Mouse (Mus musculus): ENCODE results near the gene Rapsn. TPM values are rescaled to one million over a fixed set of nuclear protein-coding genes. Genes with fewer than 3 reads are reported as not detected.

Gene Rapsn
- total RNA-seq, 2 experiments from 2014 or later = 0.22 to 0.61 TPM

DNA sequence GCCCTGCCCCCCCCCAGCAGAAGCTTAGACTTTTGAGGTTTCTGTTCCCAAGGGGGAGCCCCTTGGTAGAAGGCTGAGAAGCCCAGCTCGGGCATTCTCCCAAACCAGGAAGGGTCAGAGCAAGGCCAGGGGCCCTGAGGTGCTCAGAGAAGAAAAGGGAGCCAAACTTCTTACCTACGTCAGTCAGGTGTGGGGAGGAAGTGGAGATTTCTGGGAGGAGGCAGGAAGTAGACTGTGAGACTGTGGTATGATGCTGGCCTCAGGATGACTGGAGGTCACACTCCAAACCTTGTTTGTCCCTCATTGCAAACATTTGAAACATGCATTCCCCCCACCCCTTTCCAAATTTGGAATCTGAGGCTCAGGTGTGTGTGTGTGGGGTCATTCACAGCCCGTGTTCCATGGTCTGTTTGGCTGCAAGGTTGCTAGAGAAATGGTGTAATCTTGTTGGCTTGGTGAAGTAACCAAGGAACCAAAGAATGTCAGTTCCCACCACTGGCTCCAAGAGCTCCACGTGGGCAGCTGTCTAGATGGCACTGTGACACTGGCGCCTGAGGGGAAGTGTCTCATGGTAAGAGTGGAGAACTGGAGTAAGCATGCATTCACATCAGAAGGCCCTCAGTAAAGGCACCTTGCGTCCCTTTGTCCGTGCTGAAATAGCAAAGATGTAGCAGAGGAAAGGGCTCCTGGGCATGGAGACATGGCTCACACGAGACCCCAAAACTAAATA lies 45.5 kb downstream of the Rapsn start:
- no peak for DNase-seq

DNA sequence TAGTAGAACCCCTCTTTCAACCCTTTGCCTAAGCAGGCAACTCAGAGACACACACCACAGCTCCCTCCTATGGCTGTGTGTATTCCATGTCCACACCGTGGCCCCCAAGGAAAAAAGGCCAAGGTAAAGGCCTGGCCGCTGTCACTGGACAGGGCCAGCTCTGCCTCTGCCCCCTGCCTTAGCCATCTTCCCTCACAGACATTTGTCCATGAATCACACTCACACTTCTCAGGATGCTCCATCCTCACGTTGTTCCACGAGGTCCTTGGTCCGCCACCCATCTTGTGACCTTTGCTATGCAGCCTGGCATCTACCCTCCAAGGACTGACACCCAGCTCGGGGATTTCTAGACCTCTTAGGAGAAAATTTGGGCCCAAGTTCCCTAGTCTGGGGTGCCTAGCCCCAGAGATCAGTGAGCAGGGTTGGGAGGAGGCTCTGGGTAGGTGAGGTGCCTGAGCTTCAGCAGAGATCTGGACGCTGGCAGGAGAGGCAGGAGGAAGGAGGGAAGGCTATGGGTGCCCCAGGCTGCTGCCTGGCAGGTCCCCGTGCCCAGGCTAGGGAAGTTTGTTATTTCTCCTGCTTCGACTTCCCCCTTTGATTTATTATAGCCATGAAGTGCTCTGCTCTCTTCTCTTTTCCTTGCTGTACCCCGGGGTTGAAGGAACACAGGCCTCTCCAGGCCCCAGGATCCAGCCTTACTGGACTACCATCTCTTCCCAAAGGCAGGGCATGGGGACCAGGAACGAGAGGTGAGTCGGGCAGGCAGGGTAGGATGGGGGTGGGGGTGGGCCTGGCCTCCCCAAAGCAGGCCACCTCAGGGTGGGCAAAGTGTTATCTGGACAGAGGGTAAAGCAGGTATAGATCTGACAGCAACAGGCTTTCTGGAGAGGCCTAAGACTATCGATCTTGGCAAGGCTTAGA lies 46.6 kb downstream of the Rapsn start, which contains the start of gene Spi1:
TSS of gene Spi1 (plus strand) at position 616 of the 921 bp plus-strand sequence.
- DNase-seq = no peak

DNA sequence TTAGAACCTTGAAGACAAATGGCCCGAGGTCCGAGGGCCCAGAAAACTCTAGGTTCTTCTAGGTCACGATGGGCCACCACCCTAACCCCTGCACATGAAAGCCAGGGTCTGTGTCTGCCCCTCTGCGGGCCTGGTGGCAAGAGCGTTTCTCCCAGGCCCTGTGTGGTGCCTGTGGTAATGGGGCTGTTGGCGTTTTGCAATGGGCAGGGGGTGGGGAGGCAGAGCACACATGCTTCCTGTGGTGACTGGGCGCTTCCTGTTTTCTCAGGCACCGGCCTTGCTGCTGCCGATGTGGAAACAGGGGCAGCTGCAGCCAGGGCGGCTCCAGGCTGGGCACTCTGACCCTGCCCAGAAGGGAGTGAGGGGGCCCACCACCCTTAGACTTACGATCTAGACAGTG lies 47.4 kb downstream of the Rapsn start:
- no peak for DNase-seq

DNA sequence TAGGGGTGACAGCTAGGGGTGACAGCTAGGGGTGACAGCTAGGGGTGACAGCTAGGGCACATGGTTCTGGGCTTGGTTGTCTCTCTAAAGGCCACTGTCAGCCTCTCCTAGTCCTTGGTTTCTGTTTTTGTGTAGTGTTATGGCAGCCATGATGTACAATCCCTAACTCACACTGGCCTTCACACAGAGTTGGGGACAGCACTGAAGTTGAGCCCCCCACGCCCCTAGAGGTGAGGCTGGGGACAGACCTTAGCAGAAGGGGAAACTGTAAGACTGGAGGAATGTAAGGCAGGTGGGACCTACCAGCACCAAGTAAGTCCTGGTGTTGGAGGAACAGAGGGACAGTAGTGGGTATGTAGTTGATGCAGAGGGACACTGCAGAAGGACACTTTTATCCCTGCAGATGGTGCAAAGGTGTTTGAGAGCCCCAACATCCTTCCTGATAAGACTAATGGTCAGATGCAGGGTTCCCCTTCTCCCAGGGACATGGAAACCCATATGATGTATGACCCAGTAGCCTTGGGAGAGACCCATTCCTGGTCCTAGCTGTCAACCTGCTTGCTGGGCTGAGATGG lies 48.0 kb downstream of the Rapsn start:
- no peak for DNase-seq

DNA sequence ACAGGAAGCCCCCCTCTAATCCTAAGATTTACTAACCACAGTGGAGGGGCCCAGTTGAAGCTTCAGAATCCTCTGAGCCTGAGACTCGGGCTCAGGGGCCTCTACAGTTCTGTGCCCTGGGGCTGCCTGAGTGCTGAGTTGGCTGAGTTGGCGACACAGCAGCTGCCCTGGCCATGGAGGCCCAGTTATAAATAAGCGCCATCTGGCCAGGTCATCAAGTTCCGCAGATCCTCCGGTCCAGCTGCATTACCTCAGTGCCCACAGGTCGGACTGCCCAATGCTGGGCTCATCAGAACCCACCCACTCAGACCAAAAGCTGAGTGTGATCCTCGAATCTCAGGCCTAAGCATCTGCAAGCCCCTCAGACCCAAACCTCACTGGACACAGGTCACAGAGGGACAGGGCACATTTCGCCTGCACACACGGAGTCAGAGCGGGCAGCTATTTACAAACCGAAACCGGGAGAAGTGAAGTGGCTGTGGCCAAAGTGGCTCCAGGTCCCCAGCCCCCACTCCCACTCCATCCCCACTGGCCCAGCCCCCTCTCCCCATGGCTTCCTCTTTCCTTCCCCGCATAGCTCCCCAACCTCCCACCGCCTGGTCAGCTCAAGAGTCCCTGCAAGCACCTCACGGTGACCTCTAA lies 48.9 kb downstream of the Rapsn start:
- DNase-seq = no peak

DNA sequence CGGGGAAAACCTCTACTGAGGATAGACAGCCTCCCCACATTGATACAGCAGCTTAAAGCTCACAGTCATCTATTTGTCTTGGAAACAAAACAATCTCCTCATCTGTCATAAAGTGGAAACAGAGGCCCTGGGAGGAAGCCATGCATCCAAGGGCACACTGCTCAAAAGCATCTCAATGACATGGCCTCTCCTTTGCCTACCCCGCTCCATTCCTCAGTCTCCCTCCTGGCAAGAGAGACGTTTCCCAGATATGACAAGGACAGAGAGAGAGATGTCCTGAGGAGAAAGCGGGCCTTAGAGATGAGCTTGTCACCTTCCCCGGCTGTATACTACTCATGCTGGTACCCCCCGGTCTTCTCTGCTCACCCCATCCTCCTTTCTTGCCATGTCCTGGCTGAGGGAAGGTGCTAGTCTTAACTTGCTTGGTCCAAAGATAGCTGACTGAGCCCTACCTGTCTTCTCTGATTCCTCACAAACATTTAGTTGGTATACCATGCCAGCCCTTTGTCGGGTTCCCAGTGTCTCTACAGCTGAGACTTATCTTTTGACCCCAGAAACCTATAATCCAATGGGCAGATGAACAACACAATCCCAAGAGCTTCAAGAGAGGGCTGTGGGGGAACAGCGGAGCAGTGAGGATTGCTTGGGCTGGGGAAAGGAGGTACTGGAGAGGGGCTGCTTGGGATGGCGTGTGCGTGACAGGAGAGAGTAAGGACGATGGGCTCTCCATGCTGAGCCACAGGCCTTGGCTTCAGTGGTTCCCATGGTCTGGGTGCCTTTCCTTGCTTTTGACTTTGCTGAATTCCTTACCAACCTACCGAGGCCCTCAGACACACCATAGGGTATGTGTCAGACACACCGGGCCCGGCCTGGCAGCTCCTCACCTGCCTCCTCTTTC lies 50.3 kb downstream of the Rapsn start:
- no peak for DNase-seq

DNA sequence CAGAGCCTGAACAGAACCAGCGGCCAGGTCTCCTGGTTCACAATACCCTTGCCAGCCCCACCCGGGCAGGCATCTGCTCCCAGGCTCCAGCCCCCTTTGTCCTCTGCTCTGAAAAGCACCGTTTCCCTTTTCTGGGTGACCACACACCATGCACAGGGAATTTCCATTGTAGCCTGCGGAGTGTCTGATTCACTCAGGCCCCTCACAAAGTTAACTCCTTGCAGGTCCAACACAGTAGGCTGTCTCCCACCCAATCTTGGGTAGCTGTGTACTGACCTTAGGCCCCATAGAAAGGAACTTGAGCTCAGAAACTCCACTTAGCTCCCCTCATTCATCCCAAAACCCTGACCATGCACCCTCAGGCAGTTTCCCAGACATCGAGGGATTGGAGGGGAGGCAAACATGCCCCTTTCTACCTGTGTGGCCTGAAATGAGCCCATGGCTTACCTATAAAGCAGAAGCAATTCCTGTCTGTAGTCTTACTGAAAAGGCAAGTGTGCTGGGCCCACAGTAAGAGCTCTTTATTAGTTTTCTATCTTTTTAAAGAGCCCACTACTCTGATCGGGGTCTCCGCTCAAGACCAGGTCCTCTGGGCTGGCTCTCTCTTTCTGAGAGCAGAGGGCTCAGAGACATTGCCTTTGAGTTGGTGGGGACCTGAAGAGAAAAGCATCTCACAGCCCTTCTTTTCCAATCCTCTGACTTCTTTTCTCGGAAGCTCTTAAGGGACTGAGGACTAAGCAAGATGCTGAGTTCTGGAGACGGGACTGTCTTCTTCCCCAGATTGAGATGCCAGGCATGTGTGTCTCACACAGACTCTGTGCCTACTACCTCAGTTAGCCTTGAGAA lies 51.2 kb downstream of the Rapsn start:
- no peak for DNase-seq

DNA sequence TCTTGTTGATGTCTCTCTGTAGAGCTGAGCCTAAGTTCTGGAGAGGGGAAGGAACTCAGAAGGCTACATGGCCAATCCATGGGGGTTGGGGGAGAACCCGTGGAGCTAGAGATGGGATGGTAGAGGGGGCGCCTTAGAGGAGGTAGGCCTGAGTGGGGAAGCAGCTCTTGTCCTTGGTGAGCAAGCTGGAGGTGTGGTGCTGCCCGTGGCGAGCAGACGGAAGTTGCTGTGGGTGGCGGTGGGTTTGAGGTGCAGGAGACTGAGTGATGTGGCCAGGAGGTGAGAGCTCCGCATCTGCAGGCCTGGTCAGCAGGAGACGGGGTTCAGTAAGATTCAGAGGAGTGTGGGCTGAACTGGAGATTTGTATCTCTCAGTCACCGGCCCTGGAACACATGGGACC lies 52.0 kb downstream of the Rapsn start:
- no peak for DNase-seq

DNA sequence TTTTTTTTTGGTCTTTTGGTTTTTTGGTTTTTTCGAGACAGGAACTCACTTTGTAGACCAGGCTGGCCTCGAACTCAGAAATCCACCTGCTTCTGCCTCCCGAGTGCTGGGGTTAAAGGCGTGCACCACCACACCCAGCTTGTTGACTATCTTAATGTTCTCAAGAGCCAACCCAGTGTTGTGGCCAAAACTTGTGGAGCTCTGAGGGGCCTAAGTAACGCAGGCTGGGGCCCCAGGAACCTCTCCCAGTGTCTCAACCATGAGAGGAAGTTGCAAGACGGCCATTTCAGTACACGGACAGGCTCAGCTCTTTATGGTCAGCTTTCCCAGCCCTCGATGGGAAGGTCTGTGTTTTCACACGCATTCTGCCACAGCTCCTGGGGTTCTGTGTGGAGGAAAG lies 53.6 kb downstream of the Rapsn start:
- DNase-seq = no peak

DNA sequence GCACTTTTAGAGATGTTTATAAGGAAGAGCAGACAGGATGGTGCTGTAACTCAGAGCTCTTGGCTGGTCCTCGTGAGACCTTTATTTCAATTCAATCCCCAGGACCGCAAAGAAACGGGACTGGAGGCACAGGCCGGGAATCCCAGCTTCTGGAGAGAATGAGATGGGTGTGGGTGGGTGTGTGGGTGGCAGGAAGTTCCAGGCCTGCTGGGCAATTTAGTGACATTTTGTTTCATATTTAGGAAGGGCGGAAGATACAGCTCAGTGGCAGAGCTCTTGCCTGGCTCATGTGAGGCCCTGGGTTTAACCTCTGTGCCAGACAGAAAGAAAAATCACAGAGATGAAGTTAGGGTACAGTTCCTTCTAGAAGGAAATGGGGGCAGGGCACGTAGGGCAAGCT lies 54.8 kb downstream of the Rapsn start:
- no peak for DNase-seq

DNA sequence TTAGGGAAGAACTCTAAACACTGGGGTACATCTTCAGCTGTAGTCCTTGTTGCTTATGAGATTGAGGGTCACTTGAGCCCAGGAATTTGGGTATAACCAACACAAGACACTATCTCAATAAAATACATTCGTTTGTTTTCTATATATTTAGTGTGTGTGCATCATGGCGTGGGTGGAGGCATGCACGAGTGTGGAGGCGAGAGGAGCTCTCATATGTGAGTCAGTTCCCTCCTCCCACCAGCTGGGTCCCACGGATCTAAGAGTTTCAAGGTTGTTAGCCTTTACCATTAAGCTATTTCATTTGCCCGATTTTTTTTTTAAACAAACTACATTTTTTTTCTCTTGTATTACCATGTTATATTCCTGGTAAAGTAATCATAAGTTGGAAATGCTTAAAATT lies 55.4 kb downstream of the Rapsn start:
- DNase-seq = no peak

Other genes with a start within 250 kb of the Rapsn start
- 100 to 1,000 TPM; 120 to 137 TPM for gene Mtch2, start 188.5 kb upstream of the Rapsn start, total RNA-seq (2021)
- 100 to 1,000 TPM; 195 to 200 TPM for gene C1qtnf4, start 149.8 kb upstream of the Rapsn start, total RNA-seq (2021)
- gene Kbtbd4, start 130.9 kb upstream of the Rapsn start, total RNA-seq (2021) = 10 to 100 TPM; 34.0 to 44.0 TPM
- gene Ndufs3, start 130.8 kb upstream of the Rapsn start, total RNA-seq (2021) = 100 to 1,000 TPM; 228 to 253 TPM
- 100 to 1,000 TPM; 148 to 152 TPM for gene Celf1, start 95.2 kb upstream of the Rapsn start, total RNA-seq (2021)
- 100 to 1,000 TPM; 207 to 228 TPM for gene Psmc3, start 18.4 kb downstream of the Rapsn start, total RNA-seq (2021)
- gene Slc39a13, start 34.8 kb downstream of the Rapsn start, total RNA-seq (2021) = 10 to 100 TPM; 27.2 to 32.2 TPM
- gene Spi1, start 46.8 kb downstream of the Rapsn start, total RNA-seq (2021) = 1 to 10 TPM; 3.9 to 4.1 TPM
- under 1 TPM; 0.10 to 0.25 TPM for gene Mybpc3, start 82.5 kb downstream of the Rapsn start, total RNA-seq (2021)
- 100 to 1,000 TPM; 246 to 247 TPM for gene Madd, start 148.2 kb downstream of the Rapsn start, total RNA-seq (2021)
- gene Nr1h3, start 167.2 kb downstream of the Rapsn start, total RNA-seq (2021) = 1 to 10 TPM; 5.1 to 7.7 TPM
- 10 to 100 TPM; 52.7 to 56.4 TPM for gene Acp2, start 167.3 kb downstream of the Rapsn start, total RNA-seq (2021)
- gene Ddb2, start 201.4 kb downstream of the Rapsn start, total RNA-seq (2021) = 1 to 10 TPM; 9.3 to 9.8 TPM
- 10 to 100 TPM; 23.8 to 30.1 TPM for gene Pacsin3, start 220.3 kb downstream of the Rapsn start, total RNA-seq (2021)
- 10 to 100 TPM; 68.9 to 73.8 TPM for gene Arfgap2, start 229.4 kb downstream of the Rapsn start, total RNA-seq (2021)

Data from layer of hippocampus, postnatal 36 days (tissue).